Mouse (Mus musculus) MEL (cell line): ENCODE data around the gene Terf2ip. TPM values are rescaled to one million over a fixed set of nuclear protein-coding genes. Genes with fewer than 3 reads are reported as not detected.
A peak's percentile ranks its signal among the peaks of the same experiment; 100 is the strongest.

Experiments used
- DNase-seq: peaks from one replicate; pipeline ENCODE4 v3.0.0; 2011; ENCODE audit warnings: low read depth, low spot score
- H3K27ac ChIP-seq: 2 replicates; pipeline ENCODE4 v1.5.1; 2012; ENCODE audit warnings: low read depth, mild to moderate bottlenecking, control low read depth, low read length, moderate library complexity; ENCODE audit not compliant: control insufficient read depth
- H3K27me3 ChIP-seq, 2 experiments: fragments of 150-350 bp in 1 of 2; sonication (generic) in 1 of 2; 2 replicates each; pipeline ENCODE4 v1.6.1; 2012; ENCODE audit warnings: low read length in 2 of 2, mild to moderate bottlenecking in 2 of 2, improper control_type of control experiment in 1 of 2, moderate library complexity in 1 of 2; ENCODE audit not compliant: insufficient read depth in 2 of 2, control insufficient read depth in 1 of 2
- H3K36me3 ChIP-seq, 2 experiments: 2 replicates each; pipeline ENCODE4 v1.6.1; 2012 to 2014; ENCODE audit warnings: low read length in 2 of 2, improper control_type of control experiment in 1 of 2, inconsistent platforms in 1 of 2, mild to moderate bottlenecking in 1 of 2; ENCODE audit not compliant: insufficient read depth in 2 of 2, control insufficient read depth in 1 of 2
- H3K4me1 ChIP-seq, 2 experiments: fragments of 150-350 bp in 1 of 2; sonication (generic) in 1 of 2; 2 replicates each; pipeline ENCODE4 v1.6.1; 2012; ENCODE audit warnings: low read length in 2 of 2, improper control_type of control experiment in 1 of 2, mild to moderate bottlenecking in 1 of 2; ENCODE audit not compliant: insufficient read depth in 2 of 2, control insufficient read depth in 1 of 2
- H3K4me3 ChIP-seq, 2 experiments: fragments of 150-350 bp in 1 of 2; sonication (generic) in 1 of 2; 2 replicates each; pipeline ENCODE4 v1.5.1; 2012; ENCODE audit warnings: low read depth in 2 of 2, low read length in 2 of 2, mild to moderate bottlenecking in 2 of 2, moderate library complexity in 2 of 2, control low read depth in 1 of 2, improper control_type of control experiment in 1 of 2; ENCODE audit not compliant: control insufficient read depth in 1 of 2, insufficient read depth in 1 of 2
- H3K79me2 ChIP-seq: 2 replicates; pipeline ENCODE4 v1.6.1; 2012; ENCODE audit warnings: mild to moderate bottlenecking, low read length, moderate library complexity; ENCODE audit not compliant: control insufficient read depth, poor library complexity, insufficient read depth
- H3K9ac ChIP-seq: 2 replicates; pipeline ENCODE4 v1.6.1; 2012; ENCODE audit warnings: low read depth, mild to moderate bottlenecking, control low read depth, low read length, moderate library complexity; ENCODE audit not compliant: control insufficient read depth, poor library complexity, severe bottlenecking
- H3K9me3 ChIP-seq: fragments of 150-350 bp; sonication (generic); replicated peaks from 2 replicates; pipeline ENCODE4 v1.6.1; 2012; ENCODE audit warnings: mild to moderate bottlenecking, low read length, improper control_type of control experiment, moderate library complexity; ENCODE audit not compliant: insufficient read depth
- CHD1 ChIP-seq: IDR thresholded peaks from 2 replicates; pipeline ENCODE4 v1.6.1; 2012; ENCODE audit warnings: low read depth, mild to moderate bottlenecking, inconsistent platforms, low read length, improper control_type of control experiment
- CHD2 ChIP-seq: IDR thresholded peaks from 2 replicates; pipeline ENCODE4 v1.6.1; 2011; ENCODE audit warnings: low read length, improper control_type of control experiment
- CTCF ChIP-seq, 3 experiments: IDR thresholded peaks in 2 of 3; conservative IDR thresholded peaks in 1 of 3; 2 replicates each; pipeline ENCODE4 v1.5.1; 2011 to 2012; ENCODE audit warnings: low read length in 3 of 3, low read depth in 2 of 3, mild to moderate bottlenecking in 2 of 3, improper control_type of control experiment in 1 of 3, inconsistent platforms in 1 of 3, mixed read lengths in 1 of 3, moderate library complexity in 1 of 3; ENCODE audit not compliant: control insufficient read depth in 1 of 3, insufficient read depth in 1 of 3, poor library complexity in 1 of 3, severe bottlenecking in 1 of 3
- E2F4 ChIP-seq: IDR thresholded peaks from 2 replicates; pipeline ENCODE4 v1.6.1; 2011; ENCODE audit warnings: low read depth, low read length, improper control_type of control experiment, borderline replicate concordance
- EP300 ChIP-seq, 2 experiments: IDR thresholded peaks; 2 replicates each; pipeline ENCODE4 v1.6.1; 2011; ENCODE audit warnings: improper control_type of control experiment in 2 of 2, low read length in 2 of 2, low read depth in 1 of 2, mild to moderate bottlenecking in 1 of 2
- ETS1 ChIP-seq: IDR thresholded peaks from 2 replicates; pipeline ENCODE4 v1.6.1; 2012; ENCODE audit warnings: low read depth, mild to moderate bottlenecking, inconsistent platforms, low read length, improper control_type of control experiment, moderate library complexity
- GABPA ChIP-seq: IDR thresholded peaks from 2 replicates; pipeline ENCODE4 v1.6.1; 2012; ENCODE audit warnings: low read depth, mild to moderate bottlenecking, inconsistent platforms, low read length, improper control_type of control experiment, moderate library complexity
- HCFC1 ChIP-seq: IDR thresholded peaks from 2 replicates; pipeline ENCODE4 v1.6.1; 2012; ENCODE audit warnings: low read depth, mild to moderate bottlenecking, inconsistent platforms, low read length, improper control_type of control experiment, moderate library complexity
- JUND ChIP-seq: IDR thresholded peaks from 2 replicates; pipeline ENCODE4 v1.6.1; 2011; ENCODE audit warnings: low read depth, mild to moderate bottlenecking, improper control_type of control experiment, low read length
- MAZ ChIP-seq: IDR thresholded peaks from 2 replicates; pipeline ENCODE4 v1.6.1; 2012; ENCODE audit warnings: low read depth, mild to moderate bottlenecking, inconsistent platforms, low read length, improper control_type of control experiment
- MXI1 ChIP-seq: IDR thresholded peaks from 2 replicates; pipeline ENCODE4 v1.6.1; 2011; ENCODE audit warnings: mild to moderate bottlenecking, low read depth, low read length, improper control_type of control experiment
- MYB ChIP-seq: IDR thresholded peaks from 2 replicates; pipeline ENCODE4 v1.6.1; 2011; ENCODE audit warnings: mild to moderate bottlenecking, low read depth, low read length, improper control_type of control experiment
- NRF1 ChIP-seq: IDR thresholded peaks from 2 replicates; pipeline ENCODE4 v1.6.1; 2014; ENCODE audit warnings: low read depth, mild to moderate bottlenecking, inconsistent platforms, low read length, improper control_type of control experiment, moderate library complexity; ENCODE audit not compliant: poor library complexity, insufficient read depth, severe bottlenecking
- POLR2A ChIP-seq, 2 experiments: IDR thresholded peaks; 2 replicates each; pipeline ENCODE4 v1.6.1; 2011 to 2012; ENCODE audit warnings: low read length in 2 of 2, mild to moderate bottlenecking in 2 of 2, control low read depth in 1 of 2, improper control_type of control experiment in 1 of 2, low read depth in 1 of 2, moderate library complexity in 1 of 2; ENCODE audit not compliant: control insufficient read depth in 1 of 2, insufficient read depth in 1 of 2, poor library complexity in 1 of 2
- POLR2AphosphoS5 ChIP-seq: IDR thresholded peaks from 2 replicates; pipeline ENCODE4 v1.6.1; 2012; ENCODE audit warnings: low read depth, borderline replicate concordance, mild to moderate bottlenecking, inconsistent platforms, low read length, moderate library complexity, mixed read lengths
- RAD21 ChIP-seq: IDR thresholded peaks from 2 replicates; pipeline ENCODE4 v1.6.1; 2011; ENCODE audit warnings: mild to moderate bottlenecking, low read depth, low read length, improper control_type of control experiment
- RCOR1 ChIP-seq: IDR thresholded peaks from 2 replicates; pipeline ENCODE4 v1.6.1; 2012; ENCODE audit warnings: low read depth, mild to moderate bottlenecking, inconsistent platforms, low read length, improper control_type of control experiment
- SIN3A ChIP-seq: IDR thresholded peaks from 2 replicates; pipeline ENCODE4 v1.6.1; 2012; ENCODE audit warnings: low read length, improper control_type of control experiment, inconsistent platforms
- TBP ChIP-seq: IDR thresholded peaks from 2 replicates; pipeline ENCODE4 v1.8.0; 2011; ENCODE audit warnings: low read depth, low read length, improper control_type of control experiment
- ZC3H11A ChIP-seq: IDR thresholded peaks from 2 replicates; pipeline ENCODE4 v1.6.1; 2012; ENCODE audit warnings: low read depth, mild to moderate bottlenecking, inconsistent platforms, low read length, improper control_type of control experiment
- ZMIZ1 ChIP-seq: IDR thresholded peaks from 2 replicates; pipeline ENCODE4 v1.6.1; 2012; ENCODE audit warnings: low read depth, mild to moderate bottlenecking, inconsistent platforms, low read length, improper control_type of control experiment, moderate library complexity
- ZNF384 ChIP-seq: IDR thresholded peaks from 2 replicates; pipeline ENCODE4 v1.6.1; 2012; ENCODE audit warnings: low read depth, mild to moderate bottlenecking, inconsistent platforms, low read length, improper control_type of control experiment
- polyA plus RNA-seq, 2 experiments: library from polyadenylated mRNA; stranded (reverse) in 1 of 2; unstranded in 1 of 2; fragments of >175 nt in 1 of 2; fragments of >200 nt in 1 of 2; gene quantifications; 2 replicates each; pipeline versions ENCODE4 v1.2.1 to v1.2.4; 2012; ENCODE audit warnings: low replicate concordance in 2 of 2, low read depth in 1 of 2; ENCODE audit not compliant: insufficient read length in 2 of 2, insufficient read depth in 1 of 2, missing spikeins in 1 of 2
- total RNA-seq: library from RNA; depleted of rRNA; stranded (reverse); fragments of 300-350 nt; gene quantifications from 2 replicates; pipeline ENCODE4 v1.2.3, GENCODE M21; 2012

Terf2ip gene
- total and polyA plus RNA-seq, 3 experiments: 12.5 to 15.1 TPM; not detected in 1

GRCm38 (mm10) chr8:112009558-112009957, 1.6 kb upstream of the Terf2ip start:
- no peak for TF ChIP-seq EP300 (IDR thresholded peaks at IDR 0.05; ENCODE audit: low read depth in 1 of 2, low read length in 2 of 2)
- no peak for TF ChIP-seq ETS1
- TF ChIP-seq HCFC1: no peak
- no peak for TF ChIP-seq CTCF (IDR thresholded peaks at IDR 0.05 in 2 of 3, conservative IDR thresholded peaks at IDR 0.05 in 1 of 3; ENCODE audit: control insufficient read depth in 1 of 3, insufficient read depth in 1 of 3, low read depth in 2 of 3, low read length in 3 of 3, poor library complexity in 1 of 3, severe bottlenecking in 1 of 3)
- TF ChIP-seq ZNF384: no peak
- TF ChIP-seq CHD2: no peak
- no peak overlapping the region for H3K9ac ChIP-seq
- H3K36me3 ChIP-seq: peaks cover 7 to 48% of the 10 kb centered on the region in 2 experiments
- H3K9me3 ChIP-seq: no peaks in the 10 kb centered on the region
- H3K4me1 ChIP-seq: peaks cover 19 to 34% of the 10 kb centered on the region in 2 experiments
- no peaks in the 10 kb centered on the region for H3K27me3 ChIP-seq
- peak overlapping the region; percentile 14 to 19; a peak in 2 of 4 replicates for H3K4me3 ChIP-seq
- no peak overlapping the region for H3K27ac ChIP-seq
- peaks cover 63% of the 10 kb centered on the region for H3K79me2 ChIP-seq
- peak; percentile 38 for DNase-seq

- Histone ChIP-seq H3K79me2 (peaks cover 54% of the 10 kb centered on the region), H3K9ac (peak overlapping the region; percentile 78), H3K27ac (peak overlapping the region; percentile 54), H3K4me1 (peaks cover 19 to 27% of the 10 kb centered on the region in 2 experiments), H3K36me3 (peaks cover 3 to 37% of the 10 kb centered on the region in 2 experiments), H3K27me3 (no peaks in the 10 kb centered on the region), H3K9me3 (no peaks in the 10 kb centered on the region), H3K4me3 (peak overlapping the region; percentile 53 to 80)
- TF ChIP-seq ZC3H11A (no peak), SIN3A (0 out of 2 replicates have a peak, but pooled peaks have one; percentile 44), NRF1 (no peak), TBP (no peak), MXI1 (peak; percentile 39)
- DNase-seq: peak; percentile 67
These were observed 631 bp downstream of the Terf2ip start for GRCm38 (mm10) chr8:112011816-112012242.

- no peaks in the 10 kb centered on the region for H3K9me3 ChIP-seq
- H3K79me2 ChIP-seq: peaks cover 32% of the 10 kb centered on the region
- peaks cover 1 to 10% of the 10 kb centered on the region in 2 experiments; a peak in 3 of 4 replicates for H3K36me3 ChIP-seq
- peaks cover 4 to 6% of the 10 kb centered on the region in 2 experiments; a peak in 3 of 4 replicates for H3K4me1 ChIP-seq
- no peak within 1 kb of the TSS for H3K9ac ChIP-seq
- no peaks in the 10 kb centered on the region for H3K27me3 ChIP-seq
- H3K4me3 ChIP-seq: no peak within 1 kb of the TSS
- DNase-seq: no peak
- TF ChIP-seq RCOR1: no peak
- TF ChIP-seq RAD21: no peak
- TF ChIP-seq GABPA: no peak
- TF ChIP-seq MXI1: no peak
- TF ChIP-seq NRF1: no peak
- no peak for TF ChIP-seq POLR2A (IDR thresholded peaks at IDR 0.05; ENCODE audit: control insufficient read depth in 1 of 2, insufficient read depth in 1 of 2, low read depth in 1 of 2, low read length in 2 of 2, poor library complexity in 1 of 2)
- TF ChIP-seq ZC3H11A: no peak
- TF ChIP-seq MYB: no peak
- no peak for TF ChIP-seq SIN3A
- TF ChIP-seq JUND: no peak
- no peak for TF ChIP-seq E2F4
- TF ChIP-seq ETS1: no peak
- TF ChIP-seq CHD1: no peak
- TF ChIP-seq POLR2AphosphoS5: no peak
- TF ChIP-seq ZMIZ1: no peak
- no peak for TF ChIP-seq MAZ
- H3K27ac ChIP-seq: no peak within 1 kb of the TSS
These were observed 3.7 kb downstream of the Terf2ip start, which contains the start of gene Gm6793 for GRCm38 (mm10) chr8:112014936-112015335. Gene Gm6793 (minus strand): TSS chr8:112015036.
